Comparison of ENCODE assay signal across 8 mouse cellular contexts in genomic region chr6:34876835-34877156, GRCm38 (mm10). TPM values are rescaled to one million over a fixed set of nuclear protein-coding genes. Genes with fewer than 3 reads are reported as not detected.
DNase-seq lines count a peak whose midpoint lies in the region; ATAC-seq lines count a peak whose summit lies in the region.

No protein-coding gene starts in this region.

- WGBS in kidney, embryonic 16.5 days: 19% methylated on average over 2 of the region's 2 CpGs
- 48% methylated on average over 2 of the region's 2 CpGs for WGBS in embryonic facial prominence, embryonic 10.5 days
- 23% methylated on average over 2 of the region's 2 CpGs for WGBS in intestine, embryonic 15.5 days
- 41% methylated on average over 2 of the region's 2 CpGs for WGBS in midbrain, embryonic 16.5 days

- H3K27ac ChIP-seq in kidney, embryonic 16.5 days (ENCODE audit: low read length): no peak overlapping the region
- peak overlapping the region; percentile 95 for H3K27ac ChIP-seq in embryonic facial prominence, embryonic 10.5 days (replicated peaks)
- no peak overlapping the region for H3K27ac ChIP-seq in intestine, embryonic 15.5 days
- H3K27ac ChIP-seq in midbrain, embryonic 16.5 days (ENCODE audit: low read length): 0 out of 2 replicates have a peak overlapping the region, but pooled peaks have one; percentile 91

- H3K9me3 ChIP-seq in kidney, embryonic 16.5 days (ENCODE audit: low read length): no peaks in the 10 kb centered on the region
- no peaks in the 10 kb centered on the region for H3K9me3 ChIP-seq in embryonic facial prominence, embryonic 10.5 days
- no peaks in the 10 kb centered on the region for H3K9me3 ChIP-seq in intestine, embryonic 15.5 days
- no peaks in the 10 kb centered on the region for H3K9me3 ChIP-seq in midbrain, embryonic 16.5 days (replicated peaks; ENCODE audit: control insufficient read depth, low read length, poor library complexity, severe bottlenecking)

- peak overlapping the region; percentile 64 for H3K4me2 ChIP-seq in kidney, embryonic 16.5 days (replicated peaks; ENCODE audit: low read depth, low read length)
- peak overlapping the region; percentile 66 for H3K4me2 ChIP-seq in intestine, embryonic 15.5 days (replicated peaks)
- peak overlapping the region; percentile 74 for H3K4me2 ChIP-seq in midbrain, embryonic 16.5 days (ENCODE audit: low read length)

- ATAC-seq in kidney, embryonic 16.5 days (ENCODE audit: low FRiP score, low TSS enrichment): no peak
- peak; percentile 30; the same call in 1 of the 2 replicates for ATAC-seq in intestine, embryonic 15.5 days
- ATAC-seq in midbrain, embryonic 16.5 days: 0 out of 2 replicates have a peak, but pooled peaks have one; percentile 26

- no peaks in the 10 kb centered on the region for H3K27me3 ChIP-seq in kidney, embryonic 16.5 days (ENCODE audit: insufficient read depth, low read length)
- no peaks in the 10 kb centered on the region for H3K27me3 ChIP-seq in embryonic facial prominence, embryonic 10.5 days (replicated peaks; ENCODE audit: low read depth, poor library complexity, severe bottlenecking)
- no peaks in the 10 kb centered on the region for H3K27me3 ChIP-seq in intestine, embryonic 15.5 days (replicated peaks)
- H3K27me3 ChIP-seq in midbrain, embryonic 16.5 days (ENCODE audit: control insufficient read depth, insufficient read depth, low read depth, low read length): no peaks in the 10 kb centered on the region

- H3K36me3 ChIP-seq in kidney, embryonic 16.5 days (ENCODE audit: insufficient read depth, low read length): 0 out of 2 replicates have a peak, but pooled peaks cover 3% of the 10 kb centered on the region
- peaks cover 67% of the 10 kb centered on the region for H3K36me3 ChIP-seq in embryonic facial prominence, embryonic 10.5 days (replicated peaks)
- H3K36me3 ChIP-seq in intestine, embryonic 15.5 days: 0 out of 2 replicates have a peak, but pooled peaks cover 7% of the 10 kb centered on the region
- H3K36me3 ChIP-seq in midbrain, embryonic 16.5 days (ENCODE audit: control insufficient read depth, insufficient read depth, low read length): peaks cover 6% of the 10 kb centered on the region; the same call in 1 of the 2 replicates

- peak overlapping the region; percentile 73 for H3K4me3 ChIP-seq in kidney, embryonic 16.5 days (ENCODE audit: low read length)
- H3K4me3 ChIP-seq in embryonic facial prominence, embryonic 10.5 days: peak overlapping the region; percentile 82
- H3K4me3 ChIP-seq in intestine, embryonic 15.5 days (replicated peaks): peak overlapping the region; percentile 65
- H3K4me3 ChIP-seq in midbrain, embryonic 16.5 days (ENCODE audit: low read depth, low read length): peak overlapping the region; percentile 68

- H3K4me1 ChIP-seq in kidney, embryonic 16.5 days (ENCODE audit: insufficient read depth, low read length): peaks cover 35% of the 10 kb centered on the region
- peaks cover 43% of the 10 kb centered on the region for H3K4me1 ChIP-seq in embryonic facial prominence, embryonic 10.5 days
- H3K4me1 ChIP-seq in intestine, embryonic 15.5 days (replicated peaks): peaks cover 22% of the 10 kb centered on the region
- peaks cover 17% of the 10 kb centered on the region for H3K4me1 ChIP-seq in midbrain, embryonic 16.5 days (ENCODE audit: control insufficient read depth, insufficient read depth, low read length)

- H3K9ac ChIP-seq in kidney, embryonic 16.5 days (replicated peaks; ENCODE audit: low read length): peak overlapping the region; percentile 90
- H3K9ac ChIP-seq in intestine, embryonic 15.5 days: peak overlapping the region; percentile 82; the same call in 1 of the 2 replicates
- H3K9ac ChIP-seq in midbrain, embryonic 16.5 days (ENCODE audit: low read depth, low read length): peak overlapping the region; percentile 86; the same call in 1 of the 2 replicates

- no peak for DNase-seq in kidney, postnatal 14 days
- DNase-seq in embryonic facial prominence, embryonic 10.5 days (ENCODE audit: low spot score): peak; percentile 10
- no peak for DNase-seq in cerebellum, adult 9-11 months
- no peak for DNase-seq in spleen, postnatal 4 days (ENCODE audit: low spot score in 2 of 2)
- DNase-seq in Muller cell, postnatal 12 days (ENCODE audit: inconsistent ontology term): no peak

RNA-seq across cellular contexts. Expression of gene Cyren, which starts 1.1 kb away (rescaled TPM):
- polyA plus RNA-seq in kidney, embryonic 16.5 days (2015; fragmentation: Nextera tagmentation; extraction: Ambion mirVana): 15.2 and 15.4 TPM in 2 replicates
- 18.9 and 19.2 TPM in 2 replicates for polyA plus RNA-seq in embryonic facial prominence, embryonic 10.5 days (2016; fragmentation: Nextera tagmentation; extraction: Ambion mirVana)
- 11.0 and 11.3 TPM in 2 replicates for polyA plus RNA-seq in intestine, embryonic 15.5 days (2015; fragmentation: Nextera tagmentation; extraction: Ambion mirVana)
- 9.1 and 9.3 TPM in 2 replicates for polyA plus RNA-seq in midbrain, embryonic 16.5 days (2015; fragmentation: Nextera tagmentation; extraction: Ambion mirVana)

RNA-seq across cellular contexts. Expression of gene Tmem140, which starts 13.8 kb away (rescaled TPM):
- 2.8 and 3.1 TPM in 2 replicates for polyA plus RNA-seq in kidney, embryonic 16.5 days (2015; fragmentation: Nextera tagmentation; extraction: Ambion mirVana)
- polyA plus RNA-seq in embryonic facial prominence, embryonic 10.5 days (2016; fragmentation: Nextera tagmentation; extraction: Ambion mirVana): 1.8 and 1.9 TPM in 2 replicates
- polyA plus RNA-seq in intestine, embryonic 15.5 days (2015; fragmentation: Nextera tagmentation; extraction: Ambion mirVana): 1.7 and 1.8 TPM in 2 replicates
- polyA plus RNA-seq in midbrain, embryonic 16.5 days (2015; fragmentation: Nextera tagmentation; extraction: Ambion mirVana): 1.1 and 1.2 TPM in 2 replicates

RNA-seq across cellular contexts. Expression of gene Wdr91, which starts 33.9 kb away (rescaled TPM):
- polyA plus RNA-seq in kidney, embryonic 16.5 days (2015; fragmentation: Nextera tagmentation; extraction: Ambion mirVana): 11.2 and 11.3 TPM in 2 replicates
- polyA plus RNA-seq in embryonic facial prominence, embryonic 10.5 days (2016; fragmentation: Nextera tagmentation; extraction: Ambion mirVana): 11.9 and 13.2 TPM in 2 replicates
- 7.1 and 8.4 TPM in 2 replicates for polyA plus RNA-seq in intestine, embryonic 15.5 days (2015; fragmentation: Nextera tagmentation; extraction: Ambion mirVana)
- polyA plus RNA-seq in midbrain, embryonic 16.5 days (2015; fragmentation: Nextera tagmentation; extraction: Ambion mirVana): 15.5 and 15.6 TPM in 2 replicates

RNA-seq across cellular contexts. Expression of gene Stra8, which starts 43.2 kb away (rescaled TPM):
- not detected in 2 replicates for polyA plus RNA-seq in kidney, embryonic 16.5 days (2015; fragmentation: Nextera tagmentation; extraction: Ambion mirVana)
- 0.12 TPM in 1 of 2 replicates, not detected in the other for polyA plus RNA-seq in embryonic facial prominence, embryonic 10.5 days (2016; fragmentation: Nextera tagmentation; extraction: Ambion mirVana)
- not detected in 2 replicates for polyA plus RNA-seq in intestine, embryonic 15.5 days (2015; fragmentation: Nextera tagmentation; extraction: Ambion mirVana)
- polyA plus RNA-seq in midbrain, embryonic 16.5 days (2015; fragmentation: Nextera tagmentation; extraction: Ambion mirVana): not detected in 2 replicates

Comparison
In these comparisons a context has a peak if more than half of its experiments do, and no peak if none do; other contexts are left out.
1. H3K27ac ChIP-seq: peak in embryonic facial prominence, embryonic 10.5 days (single experiment) and midbrain, embryonic 16.5 days (single experiment); none in kidney, embryonic 16.5 days (single experiment) and intestine, embryonic 15.5 days (single experiment).
2. Peak in every context shown above with its lines, with median percentiles within 50 percentile points of each other: H3K4me2 ChIP-seq, H3K4me3 ChIP-seq and H3K9ac ChIP-seq.